ENCODE assay signal across 33 mouse cellular contexts in genomic region chr2:118248016-118248415, GRCm38 (mm10). TPM values are rescaled to one million over a fixed set of nuclear protein-coding genes. Genes with fewer than 3 reads are reported as not detected.
DNase-seq lines count a peak whose midpoint lies in the region; ATAC-seq lines count a peak whose summit lies in the region.
"Had no signal": no experiment of that assay in that cellular context is flagged by ENCODE, and none has a peak within 500 bp of the region (broad histone marks: within the 10 kb centered on the region; RNA-seq: fewer than 3 reads in every experiment).

No protein-coding gene starts in this region.

- intact Hi-C loops in left cerebral cortex, postnatal 14 days (cut with DNase I): loop anchor here (5.0 kb wide), 1 partner anchor 796 kb away; no protein-coding TSS in a partner anchor

- ATAC-seq in liver, embryonic 13.5 days (ENCODE audit: low read depth): peak; percentile 70
- ATAC-seq: CD4-positive, CD25-positive, alpha-beta regulatory T cell, adult 4 months; forebrain, postnatal 0 days; intestine, postnatal 0 days; midbrain, embryonic 15.5 days had no signal

- no peaks in the 10 kb centered on the region for H3K27me3 ChIP-seq in liver, embryonic 13.5 days
- H3K27me3 ChIP-seq: embryonic facial prominence, embryonic 15.5 days; forebrain, embryonic 12.5 days; hindbrain, embryonic 12.5 days; limb, embryonic 15.5 days; midbrain, embryonic 15.5 days had no signal

- WGBS in liver, embryonic 13.5 days (ENCODE audit: insufficient replicate concordance): 32% methylated on average over 2 of the region's 2 CpGs

- H3K36me3 ChIP-seq in liver, embryonic 13.5 days: no peaks in the 10 kb centered on the region
- H3K36me3 ChIP-seq: embryonic facial prominence, embryonic 10.5 days; embryonic facial prominence, embryonic 15.5 days; forebrain, embryonic 12.5 days; heart, embryonic 10.5 days; heart, embryonic 15.5 days; hindbrain, embryonic 12.5 days; limb, embryonic 10.5 days; limb, embryonic 15.5 days; midbrain, embryonic 15.5 days had no signal

- no peaks in the 10 kb centered on the region for H3K9me3 ChIP-seq in liver, embryonic 13.5 days (replicated peaks)
- H3K9me3 ChIP-seq: embryonic facial prominence, embryonic 10.5 days; embryonic facial prominence, embryonic 15.5 days; forebrain, embryonic 12.5 days; heart, embryonic 10.5 days; heart, embryonic 15.5 days; hindbrain, embryonic 12.5 days; limb, embryonic 10.5 days; limb, embryonic 15.5 days; midbrain, embryonic 15.5 days had no signal

- no peak overlapping the region for H3K4me2 ChIP-seq in liver, embryonic 13.5 days
- H3K4me2 ChIP-seq: embryonic facial prominence, embryonic 15.5 days; forebrain, embryonic 12.5 days; heart, embryonic 15.5 days; hindbrain, embryonic 12.5 days; limb, embryonic 15.5 days; midbrain, embryonic 15.5 days had no signal

- H3K4me1 ChIP-seq in liver, embryonic 13.5 days (replicated peaks): no peaks in the 10 kb centered on the region
- H3K4me1 ChIP-seq: embryonic facial prominence, embryonic 15.5 days; forebrain, embryonic 12.5 days; heart, embryonic 10.5 days; heart, embryonic 15.5 days; limb, embryonic 10.5 days; limb, embryonic 15.5 days; midbrain, embryonic 15.5 days had no signal

- no peak for DNase-seq in liver, embryonic 13.5 days
- no peak for DNase-seq in liver
- peak; percentile 47 for DNase-seq in kidney, adult 18-20 months
- DNase-seq in kidney, adult 9 months: peak; percentile 85
- peak; percentile 60 for DNase-seq in kidney, postnatal 14 days
- DNase-seq in right cerebral cortex, postnatal 36 days (ENCODE audit: low spot score in 2 of 2): no peak
- no peak for DNase-seq in left cerebral cortex, adult 9 months (ENCODE audit: low spot score in 2 of 2)
- no peak for DNase-seq in left cerebral cortex, postnatal 14 days (ENCODE audit: low spot score in 2 of 2)
- DNase-seq: adrenal gland, postnatal 25 days; cerebellum, adult 18-20 months; cerebellum, postnatal 10 days; forebrain, postnatal 0 days; gastrocnemius, postnatal 25 days; heart, adult 11 months; lung, adult 2 months; lung, postnatal 10 days; right cerebral cortex, postnatal 4 days; thymus, postnatal 4 days had no signal

- H3K27ac ChIP-seq in liver, embryonic 13.5 days: no peak overlapping the region
- H3K27ac ChIP-seq: embryonic facial prominence, embryonic 10.5 days; embryonic facial prominence, embryonic 15.5 days; forebrain, embryonic 12.5 days; heart, embryonic 10.5 days; heart, embryonic 15.5 days; hindbrain, embryonic 12.5 days; layer of hippocampus, adult 2 months; left cerebral cortex, adult 2 months; limb, embryonic 10.5 days; limb, embryonic 15.5 days; macrophage; midbrain, embryonic 15.5 days had no signal

- no peak overlapping the region for H3K4me3 ChIP-seq in liver, embryonic 13.5 days (replicated peaks)
- H3K4me3 ChIP-seq: embryonic facial prominence, embryonic 10.5 days; embryonic facial prominence, embryonic 15.5 days; forebrain, embryonic 12.5 days; heart, embryonic 10.5 days; heart, embryonic 15.5 days; hindbrain, embryonic 12.5 days; layer of hippocampus, adult 2 months; left cerebral cortex, adult 2 months; limb, embryonic 10.5 days; limb, embryonic 15.5 days; midbrain, embryonic 15.5 days had no signal

- H3K9ac ChIP-seq in liver, embryonic 13.5 days: no peak overlapping the region
- H3K9ac ChIP-seq: embryonic facial prominence, embryonic 15.5 days; forebrain, embryonic 12.5 days; forebrain, postnatal 0 days; heart, embryonic 15.5 days; hindbrain, embryonic 12.5 days; limb, embryonic 15.5 days; midbrain, embryonic 15.5 days had no signal

RNA-seq across cellular contexts. Expression of gene Fsip1, which starts 8.8 kb away (rescaled TPM):
- polyA plus RNA-seq in liver, embryonic 13.5 days (2015; fragmentation: Nextera tagmentation; extraction: Ambion mirVana): 0.13 and 0.16 TPM in 2 replicates
- under 1 TPM; 0.66 to 0.77 TPM for total RNA-seq in left cerebral cortex, postnatal 14 days (2021)
- total RNA-seq: gastrocnemius, postnatal 25 days; heart, postnatal 25 days had no signal
- polyA plus RNA-seq: CD4-positive, CD25-positive, alpha-beta regulatory T cell, adult 4 months had no signal

Comparison
In these comparisons a context has a peak if more than half of its experiments do, and no peak if none do; other contexts are left out.
1. DNase-seq: peak in kidney, adult 18-20 months (single experiment), kidney, adult 9 months (single experiment) and kidney, postnatal 14 days (single experiment); none in liver, embryonic 13.5 days (single experiment), liver (single experiment), right cerebral cortex, postnatal 36 days (0 of 2), left cerebral cortex, adult 9 months (0 of 2) and left cerebral cortex, postnatal 14 days (0 of 2).